Mouse (Mus musculus) brain, embryonic 14.5 days (tissue): Measurements from ENCODE around the gene Socs3.

Experiments used
- CTCF ChIP-seq: fragments of 200-500 bp; IDR thresholded peaks from 2 replicates; pipeline ENCODE4 v1.5.1; 2012; ENCODE audit warnings: inconsistent platforms, mild to moderate bottlenecking, moderate library complexity, borderline replicate concordance; ENCODE audit not compliant: insufficient read depth, insufficient read length; ENCODE audit errors: extremely low read depth
- POLR2A ChIP-seq: fragments of 200-500 bp; IDR thresholded peaks from 2 replicates; pipeline ENCODE4 v1.6.1; 2012; ENCODE audit warnings: mild to moderate bottlenecking, inconsistent platforms, borderline replicate concordance; ENCODE audit not compliant: poor library complexity, insufficient read depth, insufficient read length, severe bottlenecking; ENCODE audit errors: extremely low read depth

- TF ChIP-seq CTCF, result no peak
- no peak for TF ChIP-seq POLR2A
Observed at GRCm38 (mm10) chr11:117931576-117931975, 38.3 kb downstream of the Socs3 start.
